Mouse (Mus musculus) neural tube, embryonic 11.5 days (tissue): ENCODE data around the gene Olfr183. TPM values are rescaled to one million over a fixed set of nuclear protein-coding genes. Genes with fewer than 3 reads are reported as not detected.
"Not testable (repeated sequence)": the region's sequence is repeated elsewhere in the genome, so short reads cannot be mapped to it uniquely, and the experiment has no call there.

Experiments
- ATAC-seq: fragments of 200-750 bp; cut with Nextera tagmentation; 2 replicates; pipeline ENCODE4 v1.8.0; 2017; ENCODE audit warnings: moderate number of reproducible peaks, mild to moderate bottlenecking, moderate TSS enrichment, moderate library complexity; ENCODE audit not compliant: insufficient read depth, low FRiP score, low TSS enrichment
- DNase-seq: peaks from one replicate; pipeline ENCODE4 v3.0.0-alpha.2; 2015; ENCODE audit warnings: low spot score
- H3K27ac ChIP-seq: fragments of 300-500 bp; sonication (generic); 2 replicates; pipeline ENCODE4 v1.5.1; 2014; ENCODE audit warnings: low read depth, mild to moderate bottlenecking, low read length
- H3K27me3 ChIP-seq: fragments of 300-500 bp; sonication (generic); 2 replicates; pipeline ENCODE4 v1.6.1; 2014; ENCODE audit warnings: mild to moderate bottlenecking, low read length, mixed read lengths; ENCODE audit not compliant: control insufficient read depth, insufficient read depth
- H3K36me3 ChIP-seq: fragments of 300-500 bp; sonication (generic); 2 replicates; pipeline ENCODE4 v1.6.1; 2014; ENCODE audit warnings: mild to moderate bottlenecking, low read length, moderate library complexity, mixed read lengths; ENCODE audit not compliant: control insufficient read depth, insufficient read depth
- H3K4me1 ChIP-seq: fragments of 300-500 bp; sonication (generic); 2 replicates; pipeline ENCODE4 v1.6.1; 2014; ENCODE audit warnings: low read length, mixed read lengths; ENCODE audit not compliant: control insufficient read depth, insufficient read depth
- H3K4me2 ChIP-seq: fragments of 300-500 bp; sonication (generic); 2 replicates; pipeline ENCODE4 v1.6.1; 2014; ENCODE audit warnings: low read depth, mild to moderate bottlenecking, moderate library complexity
- H3K4me3 ChIP-seq: fragments of 300-500 bp; sonication (generic); 2 replicates; pipeline ENCODE4 v1.5.1; 2014; ENCODE audit warnings: low read depth, low read length
- H3K9ac ChIP-seq: fragments of 300-500 bp; sonication (generic); 2 replicates; pipeline ENCODE4 v1.6.1; 2014; ENCODE audit warnings: mild to moderate bottlenecking, low read length
- H3K9me3 ChIP-seq: fragments of 300-500 bp; sonication (generic); 2 replicates; pipeline ENCODE4 v1.6.1; 2016; ENCODE audit warnings: low read length; ENCODE audit not compliant: control insufficient read depth
- WGBS: fragments of 180-500 bp; shearing (Covaris S2); extraction: QIAGEN DNeasy Blood & Tissue Kit; methylation state at CpG from one replicate; pipeline ENCODE4 v1.1.7; 2014; 5-methylcytosine and 5-hydroxymethylcytosine counted together
- polyA plus RNA-seq: library from polyadenylated mRNA; unstranded; fragments of >200 nt; fragmentation: Nextera tagmentation; extraction: Ambion mirVana; gene quantifications from 2 replicates; pipeline ENCODE4 v1.2.1, GENCODE M21; 2014

Olfr183 gene
- polyA plus RNA-seq: not detected in 2 replicates

DNA sequence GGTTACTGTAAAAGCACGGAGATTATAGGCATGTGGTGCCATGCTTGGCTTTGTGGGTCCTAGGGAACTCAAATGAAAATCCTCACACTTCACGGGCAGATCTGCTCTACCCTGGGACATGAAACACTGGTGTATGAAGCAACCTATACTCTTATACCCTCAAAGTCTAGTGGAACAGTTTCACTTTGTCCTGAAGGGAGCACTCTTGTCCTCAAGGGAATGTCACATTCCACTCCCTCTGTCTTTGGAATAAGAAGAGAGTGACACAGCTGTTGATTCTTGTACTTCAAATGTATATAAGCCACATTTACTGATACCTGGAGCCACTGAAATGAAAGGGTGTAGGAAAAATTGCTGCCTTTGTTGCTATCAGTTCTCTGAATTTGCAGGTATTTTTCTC, at the start of gene Olfr183:
TSS of gene Olfr183 (plus strand) at position 301 of the 400 bp plus-strand sequence.
- H3K9ac ChIP-seq: no peak within 1 kb of the TSS
- no peaks in the 10 kb centered on the region for H3K36me3 ChIP-seq
- H3K4me1 ChIP-seq: no peaks in the 10 kb centered on the region
- H3K9me3 ChIP-seq: no peaks in the 10 kb centered on the region
- H3K27ac ChIP-seq: no peak within 1 kb of the TSS
- H3K27me3 ChIP-seq: no peaks in the 10 kb centered on the region
- ATAC-seq (no peak), DNase-seq (no peak)
- 78% methylated on average over 2 of the region's 2 CpGs for WGBS
- no peak within 1 kb of the TSS for H3K4me3 ChIP-seq
- no peak within 1 kb of the TSS for H3K4me2 ChIP-seq

DNA sequence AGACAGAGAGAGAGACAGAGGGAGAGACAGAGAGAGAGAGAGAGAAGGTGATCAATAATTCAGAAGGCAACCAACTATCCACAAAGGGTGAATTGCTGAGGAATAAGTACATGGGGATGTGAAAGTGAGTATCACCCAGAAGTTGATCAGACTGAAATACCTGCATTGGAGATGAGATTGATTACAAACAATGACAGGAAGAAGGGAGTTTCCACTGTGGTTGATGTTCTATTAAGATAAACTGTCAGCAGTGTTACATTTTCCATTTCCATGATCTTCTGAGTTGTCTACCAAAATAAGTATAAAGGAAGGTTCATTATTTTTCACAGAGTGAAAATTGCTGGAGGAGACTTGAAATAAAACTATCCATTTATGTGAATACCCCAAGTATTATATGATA, 12.0 kb downstream of the Olfr183 start:
- ATAC-seq (no peak), DNase-seq (no peak)
- Histone ChIP-seq H3K4me2 (no peak overlapping the region), H3K4me1 (no peaks in the 10 kb centered on the region), H3K9ac (no peak overlapping the region), H3K4me3 (no peak overlapping the region), H3K36me3 (no peaks in the 10 kb centered on the region), H3K27me3 (no peaks in the 10 kb centered on the region), H3K9me3 (no peaks in the 10 kb centered on the region), H3K27ac (no peak overlapping the region)

DNA sequence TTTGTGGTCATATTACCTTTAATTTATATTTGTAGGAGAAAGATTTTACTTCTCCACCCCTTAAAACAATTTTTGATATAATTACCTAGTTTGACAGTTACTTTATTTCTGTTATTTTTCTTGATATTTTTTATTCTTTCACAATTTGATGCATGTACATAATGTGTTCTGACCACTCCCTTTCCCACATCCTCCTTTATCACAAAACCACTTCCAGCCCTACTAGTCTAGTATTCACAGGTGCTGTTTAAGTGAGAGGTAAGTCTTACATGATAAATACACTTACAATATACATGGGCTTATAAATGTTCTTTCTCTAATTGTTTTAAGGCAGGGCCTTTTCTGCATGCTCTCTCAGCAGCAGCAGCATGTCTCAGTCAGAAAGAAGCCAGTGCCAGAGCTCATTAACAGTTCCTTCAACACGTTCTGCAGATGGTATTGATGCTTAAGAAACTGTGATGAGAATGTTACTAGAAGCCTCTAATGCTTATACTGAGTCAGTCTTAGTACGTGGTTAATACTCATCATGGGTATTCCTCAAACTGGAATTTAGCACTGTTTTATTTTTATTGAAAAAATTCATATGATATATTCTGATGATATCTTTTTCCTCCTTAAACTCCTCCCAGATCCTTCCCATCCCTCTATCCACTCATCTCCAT, 18.3 kb downstream of the Olfr183 start:
- no peaks in the 10 kb centered on the region for H3K4me1 ChIP-seq
- no peaks in the 10 kb centered on the region for H3K36me3 ChIP-seq
- H3K4me2 ChIP-seq: no peak overlapping the region
- H3K9me3 ChIP-seq: no peaks in the 10 kb centered on the region
- no peak overlapping the region for H3K4me3 ChIP-seq
- no peaks in the 10 kb centered on the region for H3K27me3 ChIP-seq
- no peak overlapping the region for H3K9ac ChIP-seq
- 73% methylated on average over 2 of the region's 2 CpGs for WGBS
- no peak overlapping the region for H3K27ac ChIP-seq
- ATAC-seq (no peak), DNase-seq (no peak)

DNA sequence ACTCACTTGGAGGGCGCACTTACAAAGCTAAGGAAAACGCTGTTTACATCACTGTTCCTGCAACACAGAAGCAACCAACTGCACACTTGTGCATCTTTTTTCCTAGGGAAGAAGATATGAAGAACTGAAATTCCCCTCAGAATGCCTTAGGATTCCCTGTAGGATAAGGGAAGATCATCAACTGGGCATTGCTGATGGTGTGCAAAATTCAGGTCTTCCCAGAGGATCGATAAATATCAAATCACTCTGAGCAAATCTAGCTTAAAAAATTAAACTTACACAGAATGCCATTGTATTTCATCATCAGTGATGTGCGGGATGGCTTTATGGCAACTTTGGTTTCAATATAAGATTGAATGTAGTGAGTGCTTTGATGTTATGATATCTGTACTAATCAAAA, 35.0 kb downstream of the Olfr183 start, which contains the start of gene Olfr186:
TSS of gene Olfr186 (minus strand) at position 101 of the 400 bp plus-strand sequence.
- Histone ChIP-seq H3K27ac (no peak within 1 kb of the TSS), H3K27me3 (no peaks in the 10 kb centered on the region), H3K9ac (no peak within 1 kb of the TSS), H3K4me2 (no peak within 1 kb of the TSS), H3K4me3 (no peak within 1 kb of the TSS), H3K36me3 (no peaks in the 10 kb centered on the region), H3K4me1 (no peaks in the 10 kb centered on the region), H3K9me3 (no peaks in the 10 kb centered on the region)
- DNase-seq: no peak
- 92% methylated on average over 4 of the region's 4 CpGs for WGBS
- ATAC-seq: no peak

DNA sequence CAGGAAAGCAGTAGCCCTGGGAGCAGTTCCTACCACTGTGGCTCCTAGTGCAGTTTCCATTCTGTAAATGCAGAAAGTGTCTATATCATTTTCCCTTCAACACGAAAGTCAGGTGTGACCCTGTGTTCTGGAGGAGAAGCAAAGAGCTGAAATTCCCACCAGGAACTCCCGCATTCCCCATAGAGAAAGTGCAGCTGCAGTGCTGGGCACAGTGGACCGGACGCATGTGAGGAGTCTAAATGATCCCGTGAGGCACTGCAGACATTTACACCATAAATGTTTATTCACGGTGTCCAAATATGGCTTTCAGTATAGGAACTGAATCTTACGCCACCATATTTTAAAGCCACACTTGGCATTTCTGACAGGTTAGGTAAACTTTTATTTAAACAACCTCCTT, 44.6 kb downstream of the Olfr183 start, which contains the start of gene Olfr187:
TSS of gene Olfr187 (minus strand) at position 58 of the 400 bp plus-strand sequence.
- H3K9ac ChIP-seq: no peak within 1 kb of the TSS
- no peaks in the 10 kb centered on the region for H3K9me3 ChIP-seq
- ATAC-seq: no peak
- H3K4me3 ChIP-seq: no peak within 1 kb of the TSS
- H3K27ac ChIP-seq: no peak within 1 kb of the TSS
- H3K4me2 ChIP-seq: no peak within 1 kb of the TSS
- WGBS: 86% methylated on average over 7 of the region's 7 CpGs
- H3K27me3 ChIP-seq: no peaks in the 10 kb centered on the region
- no peak for DNase-seq
- H3K4me1 ChIP-seq: no peaks in the 10 kb centered on the region
- no peaks in the 10 kb centered on the region for H3K36me3 ChIP-seq

DNA sequence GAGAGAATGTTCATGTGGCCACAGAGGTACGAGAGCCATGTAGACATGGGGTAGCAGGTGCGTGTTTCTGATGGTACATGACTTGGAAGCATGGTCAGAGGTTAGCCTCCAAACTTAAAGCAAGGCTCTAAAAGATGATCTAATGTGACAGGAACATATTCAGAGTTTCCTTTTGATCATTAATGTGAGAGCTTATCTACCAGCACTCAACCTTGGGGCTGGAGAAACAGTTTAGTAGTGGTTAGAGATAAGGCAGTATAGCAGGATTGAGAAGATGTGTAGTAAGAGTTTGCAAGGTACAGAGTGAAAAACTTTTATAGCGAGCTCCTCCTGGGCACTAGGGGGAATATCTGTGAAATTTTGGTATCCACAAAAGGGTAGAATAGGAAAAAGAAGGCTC, 50.7 kb downstream of the Olfr183 start:
- H3K9me3 ChIP-seq: no peaks in the 10 kb centered on the region
- H3K4me2 ChIP-seq: no peak overlapping the region
- H3K36me3 ChIP-seq: no peaks in the 10 kb centered on the region
- no peaks in the 10 kb centered on the region for H3K4me1 ChIP-seq
- DNase-seq (no peak), ATAC-seq (no peak)
- no peaks in the 10 kb centered on the region for H3K27me3 ChIP-seq
- H3K9ac ChIP-seq: no peak overlapping the region
- H3K27ac ChIP-seq: no peak overlapping the region
- no peak overlapping the region for H3K4me3 ChIP-seq
- 93% methylated on average over 3 of the region's 3 CpGs for WGBS

DNA sequence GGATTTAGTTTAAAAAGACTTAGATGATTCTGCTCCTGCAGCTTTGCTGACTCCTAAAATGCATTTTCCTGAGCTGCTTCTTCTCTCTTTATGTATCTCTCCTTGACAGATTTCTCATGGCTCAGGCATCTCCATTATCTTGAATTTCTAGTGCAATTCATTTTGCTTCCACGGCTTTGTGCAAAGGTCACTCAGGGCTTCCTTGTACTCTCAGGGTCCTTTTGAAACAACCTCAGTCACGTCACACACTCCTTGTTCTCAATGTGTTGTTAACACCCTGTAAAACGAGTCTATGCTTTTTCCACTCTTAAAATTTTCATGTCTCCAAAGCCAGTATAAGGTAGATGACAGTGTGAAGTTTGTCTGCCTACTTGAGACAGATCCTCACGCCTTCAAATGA, 52.4 kb downstream of the Olfr183 start:
- no peak overlapping the region for H3K9ac ChIP-seq
- ATAC-seq (no peak), DNase-seq (no peak)
- H3K4me2 ChIP-seq: no peak overlapping the region
- H3K27me3 ChIP-seq: no peaks in the 10 kb centered on the region
- 74% methylated on average over 4 of the region's 4 CpGs for WGBS
- no peaks in the 10 kb centered on the region for H3K9me3 ChIP-seq
- H3K27ac ChIP-seq: no peak overlapping the region
- no peaks in the 10 kb centered on the region for H3K4me1 ChIP-seq
- H3K36me3 ChIP-seq: no peaks in the 10 kb centered on the region
- no peak overlapping the region for H3K4me3 ChIP-seq

DNA sequence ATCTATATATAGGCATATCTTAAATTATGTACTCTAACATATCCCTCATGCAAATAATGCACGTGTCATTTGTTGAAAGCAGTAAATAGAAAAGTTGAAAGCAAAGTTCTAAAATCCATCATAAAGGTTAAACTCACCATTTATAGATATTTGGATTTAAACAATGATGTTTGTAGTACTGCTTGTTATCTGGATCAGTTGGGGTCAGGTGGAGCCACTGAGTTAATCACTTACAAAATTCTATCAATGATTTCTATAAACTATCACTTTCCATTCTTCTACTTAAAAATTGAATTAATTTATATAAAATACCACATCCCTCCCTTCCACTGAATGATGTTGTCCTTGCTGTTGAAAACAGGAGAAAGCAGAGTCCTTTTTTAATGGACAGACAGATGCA, 53.7 kb downstream of the Olfr183 start:
- Histone ChIP-seq H3K4me3 (no peak overlapping the region), H3K9ac (no peak overlapping the region), H3K27me3 (no peaks in the 10 kb centered on the region), H3K36me3 (no peaks in the 10 kb centered on the region), H3K4me2 (no peak overlapping the region), H3K4me1 (no peaks in the 10 kb centered on the region), H3K27ac (no peak overlapping the region), H3K9me3 (no peaks in the 10 kb centered on the region)
- no peak for ATAC-seq
- 72% methylated on average over 1 of the region's 1 CpGs for WGBS
- no peak for DNase-seq

DNA sequence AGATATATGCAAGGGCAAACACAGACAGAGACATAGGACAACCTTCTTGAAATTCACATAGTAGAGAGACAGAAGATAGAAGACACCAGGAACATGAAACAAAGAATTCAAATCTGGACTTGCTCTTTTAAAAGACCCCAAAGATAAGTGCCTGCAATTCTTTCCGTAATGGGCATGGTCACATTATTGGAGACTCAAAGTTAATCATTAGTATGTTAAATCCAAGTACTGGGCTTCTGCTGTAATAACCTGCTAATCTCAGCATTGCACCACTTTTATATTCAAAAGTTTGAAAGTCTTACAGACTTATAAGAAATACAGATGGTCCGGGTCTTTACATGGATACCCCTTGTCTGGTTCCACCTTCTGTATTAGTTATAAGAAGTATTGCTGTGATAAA, 54.1 kb downstream of the Olfr183 start:
- DNase-seq, ATAC-seq, H3K27me3 ChIP-seq, H3K36me3 ChIP-seq, H3K4me1 ChIP-seq, H3K4me2 ChIP-seq, H3K9ac ChIP-seq, H3K4me3 ChIP-seq, H3K9me3 ChIP-seq, H3K27ac ChIP-seq: not testable (repeated sequence)
- 92% methylated on average over 2 of the region's 2 CpGs for WGBS
